Mouse (Mus musculus) cerebellum, adult (tissue): ENCODE data around the gene Hist1h1d.

ENCODE experiments used
- ATAC-seq: cut with Nextera tagmentation; 2 replicates; pipeline ENCODE4 v1.9.2; 2017; ENCODE audit warnings: mild to moderate bottlenecking, moderate library complexity, mixed read lengths; ENCODE audit not compliant: insufficient number of reproducible peaks, low FRiP score, low TSS enrichment

Gene Hist1h1d

DNA sequence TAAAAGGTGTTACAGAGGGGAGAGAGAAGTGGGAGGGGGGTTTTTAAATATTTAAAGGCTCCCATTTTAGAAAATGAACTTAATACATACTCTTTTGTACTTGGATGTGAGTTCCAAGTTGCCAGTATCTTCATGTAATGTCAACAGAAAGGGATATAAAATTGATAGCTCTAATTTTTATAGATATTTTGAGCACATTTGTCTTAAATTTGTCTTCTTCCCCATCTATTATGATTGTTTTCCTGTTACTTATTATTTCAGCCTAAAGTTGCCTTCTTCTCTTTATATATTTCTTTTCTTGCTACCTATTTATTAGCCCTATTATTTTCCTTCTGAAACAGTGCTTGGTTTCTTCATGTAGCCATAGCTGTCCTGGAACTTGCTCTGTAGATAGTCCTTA is at the start of gene Hist1h1d:
Gene Hist1h1d (plus strand): TSS at position 301 of the 400 bp plus-strand sequence.
- ATAC-seq: no peak

- ATAC-seq: no peak
Measured at GRCm38 (mm10) chr13:23503797-23504196, 49.3 kb upstream of the Hist1h1d start.

DNA sequence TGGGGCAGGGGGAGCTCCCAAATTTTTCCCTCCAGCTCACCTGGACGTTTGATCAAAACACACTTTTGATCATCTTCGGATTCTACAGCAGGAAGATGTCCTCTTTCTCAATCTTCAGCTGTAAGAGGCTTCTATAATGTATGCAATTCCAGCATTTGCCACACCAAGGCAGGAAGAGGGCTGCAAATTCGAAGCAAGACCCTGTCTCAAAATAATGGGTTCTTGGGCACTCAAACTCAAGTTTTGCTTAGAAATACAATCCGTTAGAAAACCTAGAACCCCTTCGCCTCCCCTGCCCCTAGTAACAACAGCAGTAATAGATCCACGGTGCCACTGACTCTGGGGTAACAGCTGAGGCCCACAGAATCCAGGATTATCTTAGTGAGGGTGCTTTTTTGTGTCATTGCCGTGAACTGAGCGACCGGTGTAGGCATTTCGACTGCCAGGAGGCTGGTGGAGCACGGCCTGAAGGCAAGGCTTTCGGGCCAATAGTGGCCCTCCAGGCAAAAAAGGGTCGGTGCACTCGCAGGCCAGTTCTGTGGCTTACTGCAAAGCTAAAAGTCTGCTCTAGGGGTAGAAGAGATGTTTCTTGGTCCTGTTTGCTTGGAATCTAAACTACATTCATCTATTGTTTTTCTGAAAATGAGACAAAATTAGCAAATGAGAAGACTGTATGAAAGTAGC is 47.3 kb upstream of the Hist1h1d start:
- no peak for ATAC-seq

GRCm38 (mm10) chr13:23506351-23506750 is 46.7 kb upstream of the Hist1h1d start:
- no peak for ATAC-seq

DNA sequence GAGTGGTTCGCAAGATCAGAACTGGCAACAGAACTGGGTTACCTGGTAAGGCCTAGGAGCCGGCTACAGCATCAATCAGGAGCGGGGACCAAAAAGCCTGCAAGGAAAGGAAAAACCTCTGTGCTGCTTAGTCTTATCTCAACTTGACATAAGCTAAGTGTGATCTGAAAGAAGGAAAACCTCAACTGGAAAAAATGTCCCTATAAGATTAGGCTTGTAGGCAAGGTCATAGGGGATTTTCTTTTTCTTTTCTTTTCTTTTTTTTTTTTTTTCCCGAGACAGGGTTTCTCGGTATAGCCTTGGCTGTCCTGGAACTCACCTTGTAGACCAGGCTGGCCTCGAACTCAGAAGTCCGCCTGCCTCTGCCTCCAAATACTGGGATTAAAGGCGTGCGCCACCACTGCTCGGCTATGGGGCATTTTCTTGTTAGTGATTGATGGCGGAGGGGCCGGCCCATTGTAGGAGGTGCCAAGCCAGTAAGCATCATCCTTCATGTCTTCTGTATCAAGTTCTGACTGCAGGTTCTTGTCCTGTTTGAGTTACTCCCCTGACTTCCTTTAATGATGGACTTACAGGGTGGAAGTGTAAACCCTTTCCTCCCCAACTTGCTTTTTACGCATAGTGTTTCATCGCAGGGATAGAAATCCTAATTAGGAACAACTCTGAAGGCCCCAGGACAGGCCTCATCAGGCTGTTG is 46.1 kb upstream of the Hist1h1d start:
- no peak for ATAC-seq

DNA sequence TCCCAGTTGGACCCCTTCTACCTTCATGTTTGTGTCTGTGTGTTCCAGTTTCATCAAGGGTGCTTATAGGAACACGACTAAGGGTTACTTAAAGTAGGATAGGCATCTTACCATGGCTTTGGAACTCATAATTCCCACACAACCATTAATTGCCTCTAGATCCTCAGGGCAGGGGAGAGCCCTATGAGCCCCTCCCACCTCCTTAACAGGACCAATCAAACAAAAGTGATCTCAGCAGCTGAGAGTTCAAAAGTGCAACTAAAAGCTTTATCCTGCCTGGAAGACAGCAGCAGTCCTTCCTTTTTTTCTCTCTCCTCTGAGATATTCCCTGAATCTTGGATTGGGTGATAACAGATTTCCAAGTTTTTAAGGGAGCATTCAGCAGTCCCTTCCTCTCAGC is 42.9 kb upstream of the Hist1h1d start:
- no peak for ATAC-seq

DNA sequence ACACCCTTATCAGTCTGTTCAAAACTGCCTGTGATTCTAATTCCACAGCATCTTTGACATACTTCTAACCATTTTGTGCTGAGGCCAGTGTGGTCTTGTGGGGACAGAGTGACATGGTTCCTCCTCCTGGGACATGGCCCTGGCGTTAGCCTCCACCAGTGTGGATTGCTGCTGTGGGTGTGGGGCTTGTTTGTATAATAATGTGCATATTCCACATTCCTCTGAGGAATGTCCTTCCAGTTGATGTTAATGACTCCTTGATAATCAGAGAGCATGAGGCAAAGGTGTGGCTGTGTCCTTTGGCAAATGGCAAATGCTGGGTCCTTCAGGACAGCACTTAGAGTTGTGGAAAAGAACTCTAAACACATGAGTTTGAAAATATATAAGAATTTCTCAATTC is 39.5 kb upstream of the Hist1h1d start:
- no peak for ATAC-seq

DNA sequence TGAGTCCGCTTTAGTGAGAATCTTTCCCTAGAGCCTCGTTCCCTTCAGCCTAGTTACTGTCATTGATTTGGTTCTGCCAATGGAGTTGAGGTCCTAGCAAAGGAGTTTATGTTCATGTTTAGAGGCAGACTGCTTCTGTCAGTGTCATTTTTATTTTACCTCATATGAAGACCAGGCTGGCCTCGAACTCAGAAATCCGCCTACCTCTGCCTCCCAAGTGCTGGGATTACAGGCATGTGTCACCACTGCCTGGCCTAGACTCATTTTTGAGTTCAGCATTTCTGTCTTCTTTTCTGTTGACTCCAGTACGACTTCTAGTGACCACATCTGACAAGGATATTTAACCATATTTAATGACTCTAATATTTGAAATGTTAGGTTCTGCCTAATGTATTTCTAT is 37.8 kb upstream of the Hist1h1d start:
- no peak for ATAC-seq

GRCm38 (mm10) chr13:23515826-23516620 is 37.0 kb upstream of the Hist1h1d start:
- no peak for ATAC-seq

- no peak; the same call in 1 of the 2 replicates for ATAC-seq
Measured at GRCm38 (mm10) chr13:23516822-23517602, 36.0 kb upstream of the Hist1h1d start.

GRCm38 (mm10) chr13:23517603-23518294 is 35.3 kb upstream of the Hist1h1d start:
- peak; percentile 50; the same call in 1 of the 2 replicates for ATAC-seq

GRCm38 (mm10) chr13:23518295-23518603 is 34.8 kb upstream of the Hist1h1d start:
- ATAC-seq: no peak

GRCm38 (mm10) chr13:23518885-23519284 is 34.2 kb upstream of the Hist1h1d start:
- ATAC-seq: no peak

DNA sequence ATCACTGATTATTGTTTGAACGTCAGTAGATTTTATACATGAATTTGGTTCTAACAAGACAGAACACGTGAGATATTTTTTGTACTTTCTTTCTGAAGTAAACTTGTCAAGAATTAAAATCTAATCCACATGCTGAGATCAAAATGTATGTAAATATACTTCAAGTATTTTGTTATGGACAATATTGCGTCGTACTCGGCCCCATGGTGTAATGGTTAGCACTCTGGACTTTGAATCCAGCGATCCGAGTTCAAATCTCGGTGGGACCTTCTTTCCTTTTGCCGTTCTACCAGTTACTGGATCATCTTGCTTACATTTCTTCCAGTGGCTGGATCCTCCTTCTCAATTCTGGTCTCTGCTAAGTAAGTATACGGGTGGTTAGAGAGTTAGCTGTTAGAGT is 33.6 kb upstream of the Hist1h1d start:
- no peak for ATAC-seq

DNA sequence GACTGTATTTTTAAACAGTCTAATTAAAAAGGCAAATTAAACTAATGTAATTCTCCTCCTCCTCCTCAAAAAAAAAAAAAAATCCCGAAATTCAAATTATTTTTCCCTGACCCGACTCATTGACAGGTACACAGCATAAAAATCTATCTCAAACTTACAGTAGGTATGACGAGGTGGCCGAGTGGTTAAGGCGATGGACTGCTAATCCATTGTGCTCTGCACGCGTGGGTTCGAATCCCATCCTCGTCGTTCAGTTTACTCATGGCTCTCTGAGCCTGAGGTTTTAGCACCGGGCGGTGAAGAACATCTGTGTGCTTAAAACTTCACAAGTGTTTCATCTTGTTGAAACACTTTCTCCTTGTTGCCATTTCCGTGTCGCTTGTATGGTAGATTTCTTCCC is 31.4 kb upstream of the Hist1h1d start:
- no peak for ATAC-seq

DNA sequence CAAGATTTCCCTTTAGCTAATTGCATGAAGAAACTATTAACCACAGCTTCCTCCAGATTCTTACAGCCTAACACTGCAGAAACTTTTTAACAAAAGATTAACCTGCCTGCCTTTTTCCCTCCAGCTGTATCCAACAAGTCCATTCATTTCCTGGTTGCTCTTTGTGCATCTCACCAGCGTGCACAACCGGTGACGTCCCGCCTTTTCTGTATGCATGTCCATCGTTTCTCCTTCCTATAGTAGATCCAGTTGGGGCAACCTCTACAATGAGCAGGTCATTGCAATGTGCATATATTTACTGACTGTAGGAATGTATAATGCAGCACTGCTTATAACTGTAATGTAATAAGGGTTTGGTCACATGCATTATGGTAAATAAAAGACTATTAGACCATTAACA is 29.1 kb upstream of the Hist1h1d start:
- ATAC-seq: no peak

- ATAC-seq: peak; percentile 38; the same call in 1 of the 2 replicates
Measured at GRCm38 (mm10) chr13:23524654-23525053, 28.4 kb upstream of the Hist1h1d start.

DNA sequence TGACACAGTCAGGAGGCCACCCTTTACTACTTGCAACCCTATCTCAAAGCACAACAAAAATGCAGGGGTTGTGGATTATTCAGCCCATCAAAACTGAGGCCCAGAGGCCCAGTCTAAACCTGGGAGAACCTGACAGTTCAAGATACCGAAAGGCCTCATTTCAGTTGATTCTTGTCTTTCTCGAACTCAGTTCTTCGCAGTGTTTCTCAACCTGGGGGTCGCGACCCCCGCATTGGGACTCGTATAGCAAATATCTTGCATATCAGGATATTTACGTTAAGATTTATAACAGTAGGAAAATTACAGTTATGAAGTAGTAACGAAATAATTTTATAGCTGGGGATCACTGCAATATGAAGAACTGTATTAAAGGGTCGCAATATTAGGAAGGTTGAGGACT is 27.2 kb upstream of the Hist1h1d start:
- ATAC-seq: no peak

GRCm38 (mm10) chr13:23526312-23526711 is 26.8 kb upstream of the Hist1h1d start:
- ATAC-seq: 0 out of 2 replicates have a peak, but pooled peaks have one; percentile 22

DNA sequence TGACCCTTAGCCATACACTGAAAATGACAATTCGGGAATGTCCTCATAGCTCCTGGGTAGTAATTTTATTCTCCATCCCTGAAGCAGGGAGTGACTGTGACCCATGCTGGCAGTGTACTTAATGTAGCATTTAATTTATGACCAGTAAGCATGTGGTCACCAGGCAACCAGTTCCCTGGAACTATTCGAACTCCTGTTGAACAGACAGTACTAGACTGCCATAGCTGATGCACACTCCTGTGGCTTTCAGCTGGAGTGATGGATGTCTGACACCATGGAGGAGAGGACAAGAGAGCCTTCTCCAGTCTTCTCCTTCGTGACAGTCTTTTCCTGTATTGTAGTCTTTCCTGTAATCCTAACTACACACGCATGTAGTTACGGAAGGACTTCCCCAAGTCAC is 24.1 kb upstream of the Hist1h1d start:
- no peak for ATAC-seq
